Mouse (Mus musculus) mouse embryonic stem cell (cell line): Measurements from ENCODE around the gene Mucl2.
"Not testable (repeated sequence)": the region's sequence is repeated elsewhere in the genome, so short reads cannot be mapped to it uniquely, and the experiment has no call there.

Experiments
- in situ Hi-C, 2 experiments: fragments of 300-500 bp; cut with MboI; formaldehyde crosslinking; loops; 1 replicate in 1 of 2; 3 replicates in 1 of 2; pipeline ENCODE4 v1.14.3; 2019 to 2020; ENCODE audit warnings: low sequenced_read_pairs in 2 of 2, low pct_unique_long_range_greater_than_20kb in 1 of 2, mixed read lengths in 1 of 2; ENCODE audit not compliant: unreplicated experiment in 1 of 2

Mucl2 gene

DNA sequence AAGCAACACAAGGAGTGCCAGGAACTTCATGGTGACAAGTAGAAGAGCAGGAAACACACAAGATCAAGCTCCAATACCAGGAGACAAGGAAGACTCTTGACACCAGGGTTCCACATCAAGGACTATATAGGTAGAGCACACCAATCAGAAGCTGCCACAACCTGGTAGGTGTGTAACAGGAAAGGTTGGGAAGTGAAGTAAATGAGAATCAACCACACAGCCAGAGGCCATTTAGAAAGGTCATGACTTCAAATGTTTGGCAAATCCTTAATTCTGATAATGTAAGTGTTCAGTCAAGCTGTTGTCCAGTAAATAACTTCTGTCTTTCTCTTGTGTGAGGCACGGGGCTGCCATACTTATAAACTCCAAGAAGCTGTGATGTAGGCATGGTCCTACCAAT lies at the start of gene Mucl2:
Mucl2 (minus strand) TSS at position 101 of the 400 bp plus-strand sequence.
- in situ Hi-C loops, result no loop called here

GRCm38 (mm10) chr15:103913061-103913460 lies 13.9 kb upstream of the Mucl2 start:
- in situ Hi-C loops, result not testable (repeated sequence)
